Mouse (Mus musculus) midbrain, embryonic 12.5 days (tissue): ENCODE measurements at regions not wholly inside any gene's neighbourhood (a gene's known extent, or its start where the extent isn't known, plus 50 kb on each side); places are given as distances from the start of the nearest gene placed in this dataset.

Experiments used
- ATAC-seq: fragments of 200-750 bp; cut with Nextera tagmentation; 2 replicates; pipeline ENCODE4 v1.8.0; 2017; ENCODE audit warnings: low read depth, moderate TSS enrichment, moderate library complexity; ENCODE audit not compliant: low FRiP score
- H3K27ac ChIP-seq: fragments of 300-500 bp; sonication (generic); replicated peaks from 2 replicates; pipeline ENCODE4 v1.5.1; 2016; ENCODE audit warnings: mild to moderate bottlenecking
- H3K27me3 ChIP-seq: fragments of 300-500 bp; sonication (generic); 2 replicates; pipeline ENCODE4 v1.6.1; 2016; ENCODE audit warnings: mild to moderate bottlenecking
- H3K36me3 ChIP-seq: fragments of 300-500 bp; sonication (generic); 2 replicates; pipeline ENCODE4 v1.6.1; 2016
- H3K4me1 ChIP-seq: fragments of 300-500 bp; sonication (generic); 2 replicates; pipeline ENCODE4 v1.6.1; 2016
- H3K4me2 ChIP-seq: fragments of 300-500 bp; sonication (generic); replicated peaks from 2 replicates; pipeline ENCODE4 v1.6.1; 2016; ENCODE audit warnings: mild to moderate bottlenecking, moderate library complexity
- H3K4me3 ChIP-seq: fragments of 300-500 bp; sonication (generic); 2 replicates; pipeline ENCODE4 v1.5.1; 2016; ENCODE audit warnings: mild to moderate bottlenecking
- H3K9ac ChIP-seq: fragments of 300-500 bp; sonication (generic); replicated peaks from 2 replicates; pipeline ENCODE4 v1.6.1; 2016; ENCODE audit warnings: mild to moderate bottlenecking, moderate library complexity
- H3K9me3 ChIP-seq: fragments of 300-500 bp; sonication (generic); 2 replicates; pipeline ENCODE4 v1.6.1; 2016; ENCODE audit warnings: mild to moderate bottlenecking
- WGBS: fragments of 180-500 bp; shearing (Covaris S2); methylation state at CpG from one replicate; pipeline ENCODE4 v1.1.7; 2016; 5-methylcytosine and 5-hydroxymethylcytosine counted together

- no peak for ATAC-seq
- H3K9ac ChIP-seq = no peak overlapping the region
- no peaks in the 10 kb centered on the region for H3K36me3 ChIP-seq
- no peak overlapping the region for H3K4me3 ChIP-seq
- H3K27me3 ChIP-seq = no peaks in the 10 kb centered on the region
- WGBS = 55% methylated on average over 6 of the region's 6 CpGs
- no peak overlapping the region for H3K4me2 ChIP-seq
- 0 out of 2 replicates have a peak, but pooled peaks cover 3% of the 10 kb centered on the region for H3K4me1 ChIP-seq
- no peak overlapping the region for H3K27ac ChIP-seq
- H3K9me3 ChIP-seq = no peaks in the 10 kb centered on the region
Measured at GRCm38 (mm10) chr3:131998838-131999613, 86.1 kb upstream of the Dkk2 start.

DNA sequence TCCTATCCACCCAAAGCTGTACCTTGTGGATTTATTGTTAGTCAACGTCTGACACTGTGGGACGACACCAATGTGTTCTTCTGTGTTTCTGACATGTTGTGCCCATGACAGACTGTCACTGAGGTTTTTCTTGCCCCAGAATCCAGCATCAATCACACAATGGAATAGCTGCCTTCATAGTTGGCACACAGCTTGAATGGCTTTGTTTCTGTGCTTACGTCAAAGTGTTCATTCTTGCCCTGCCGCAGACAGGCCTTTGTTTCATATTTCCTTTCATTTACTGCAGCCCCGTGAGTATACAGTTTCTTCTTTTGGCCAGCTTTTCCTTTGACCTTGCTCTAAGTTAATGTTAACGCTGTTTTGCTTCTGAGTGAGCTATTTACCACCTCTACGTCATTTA lies 78.9 kb upstream of the Dkk2 start:
- ATAC-seq = no peak
- 0 out of 2 replicates have a peak, but pooled peaks cover 3% of the 10 kb centered on the region for H3K4me1 ChIP-seq

DNA sequence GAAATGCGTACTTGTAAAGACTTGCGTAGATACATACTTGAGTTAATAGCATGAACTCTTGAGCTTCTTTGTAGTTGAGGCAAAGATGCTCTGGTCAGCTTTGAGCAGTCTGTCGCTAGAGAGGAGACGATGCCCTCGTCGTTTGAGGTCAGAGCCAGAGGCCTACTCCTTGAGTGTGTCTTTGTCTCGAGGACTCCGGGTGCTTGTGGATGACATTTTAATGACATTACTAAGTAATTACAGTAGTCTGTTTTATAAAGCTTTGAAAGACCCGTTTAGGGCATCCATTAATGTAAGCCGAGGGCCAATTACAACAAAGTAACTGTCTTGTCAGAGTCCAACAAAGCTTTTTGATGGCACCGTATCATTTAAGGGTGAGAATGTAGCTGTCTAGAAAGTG lies 78.2 kb upstream of the Dkk2 start:
- H3K27ac ChIP-seq = no peak overlapping the region
- ATAC-seq = no peak
- H3K4me3 ChIP-seq = no peak overlapping the region
- H3K36me3 ChIP-seq = no peaks in the 10 kb centered on the region
- H3K27me3 ChIP-seq = no peaks in the 10 kb centered on the region
- H3K9me3 ChIP-seq = no peaks in the 10 kb centered on the region
- H3K9ac ChIP-seq = no peak overlapping the region
- no peak overlapping the region for H3K4me2 ChIP-seq
- 75% methylated on average over 11 of the region's 11 CpGs for WGBS
- H3K4me1 ChIP-seq = 0 out of 2 replicates have a peak, but pooled peaks cover 3% of the 10 kb centered on the region

More for the DNA sequence above, 78.9 kb upstream of the Dkk2 start:
- H3K27me3 ChIP-seq = no peaks in the 10 kb centered on the region
- H3K4me3 ChIP-seq = no peak overlapping the region
- no peak overlapping the region for H3K27ac ChIP-seq
- H3K36me3 ChIP-seq = no peaks in the 10 kb centered on the region
- no peak overlapping the region for H3K9ac ChIP-seq
- no peak overlapping the region for H3K4me2 ChIP-seq
- 55% methylated on average over 7 of the region's 7 CpGs for WGBS
- H3K9me3 ChIP-seq = no peaks in the 10 kb centered on the region

DNA sequence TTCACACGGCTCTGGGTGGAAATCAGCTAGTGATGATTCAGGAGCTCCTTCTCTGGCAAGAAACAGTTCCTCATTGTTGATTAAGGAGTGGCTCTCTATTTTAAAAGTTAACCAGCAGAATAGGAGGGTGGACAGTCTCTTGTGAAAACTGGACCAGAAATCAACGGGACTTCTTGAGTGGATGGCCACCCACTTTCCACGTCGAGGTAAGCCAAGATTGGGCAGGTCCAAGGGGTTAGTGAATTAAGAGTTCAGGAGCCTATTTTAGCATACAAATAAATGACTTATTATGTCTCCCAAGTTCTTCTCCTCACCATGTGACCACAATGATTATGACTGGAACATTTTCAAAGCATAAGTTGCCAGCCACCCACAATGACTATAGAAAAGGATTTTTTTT lies 77.7 kb upstream of the Dkk2 start:
- 0 out of 2 replicates have a peak, but pooled peaks cover 3% of the 10 kb centered on the region for H3K4me1 ChIP-seq
- ATAC-seq = no peak
- no peak overlapping the region for H3K4me3 ChIP-seq
- no peaks in the 10 kb centered on the region for H3K36me3 ChIP-seq
- H3K9ac ChIP-seq = no peak overlapping the region
- no peaks in the 10 kb centered on the region for H3K9me3 ChIP-seq
- no peaks in the 10 kb centered on the region for H3K27me3 ChIP-seq
- H3K27ac ChIP-seq = no peak overlapping the region
- no peak overlapping the region for H3K4me2 ChIP-seq
- WGBS = 87% methylated on average over 4 of the region's 4 CpGs

DNA sequence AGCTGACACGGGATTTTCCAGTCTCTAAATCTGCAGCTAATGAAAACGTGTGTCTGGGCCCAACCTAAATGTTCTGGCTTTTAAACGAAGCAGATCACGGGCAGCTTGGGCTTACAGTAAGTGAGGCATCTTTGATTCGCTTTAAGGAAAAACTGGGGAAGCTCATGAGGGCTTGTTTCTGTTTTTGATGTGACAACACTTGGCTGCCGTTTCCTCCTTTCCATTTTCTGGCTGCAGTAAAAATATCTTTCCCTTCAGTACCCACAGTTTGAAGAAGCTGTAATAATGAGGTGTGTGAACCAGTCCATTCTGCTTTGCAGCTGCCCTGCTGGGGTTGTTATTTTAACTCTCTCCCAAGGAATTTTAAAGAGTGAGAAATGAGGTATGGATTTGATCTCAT lies 69.9 kb upstream of the Dkk2 start:
- H3K36me3 ChIP-seq = no peaks in the 10 kb centered on the region
- WGBS = 27% methylated on average over 6 of the region's 6 CpGs
- H3K9me3 ChIP-seq = no peaks in the 10 kb centered on the region
- H3K4me2 ChIP-seq = no peak overlapping the region
- no peak overlapping the region for H3K4me3 ChIP-seq
- H3K4me1 ChIP-seq = peaks cover 24% of the 10 kb centered on the region
- no peak for ATAC-seq
- H3K9ac ChIP-seq = no peak overlapping the region
- 0 out of 2 replicates have a peak overlapping the region, but pooled peaks have one; percentile 40 for H3K27ac ChIP-seq
- H3K27me3 ChIP-seq = no peaks in the 10 kb centered on the region

GRCm38 (mm10) chr3:132017485-132018261 lies 67.4 kb upstream of the Dkk2 start:
- WGBS = 7% methylated on average over 15 of the region's 15 CpGs
- Histone ChIP-seq H3K27me3 (no peaks in the 10 kb centered on the region), H3K4me2 (peak overlapping the region; percentile 38), H3K4me1 (peaks cover 24% of the 10 kb centered on the region), H3K9me3 (no peaks in the 10 kb centered on the region), H3K36me3 (no peaks in the 10 kb centered on the region), H3K9ac (no peak overlapping the region), H3K27ac (peak overlapping the region; percentile 72), H3K4me3 (no peak overlapping the region)
- ATAC-seq = peak; percentile 66

GRCm38 (mm10) chr3:132018505-132018904 lies 66.6 kb upstream of the Dkk2 start:
- H3K4me1 ChIP-seq = peaks cover 24% of the 10 kb centered on the region
- no peak overlapping the region for H3K4me3 ChIP-seq
- WGBS = 42% methylated on average over 2 of the region's 2 CpGs

DNA sequence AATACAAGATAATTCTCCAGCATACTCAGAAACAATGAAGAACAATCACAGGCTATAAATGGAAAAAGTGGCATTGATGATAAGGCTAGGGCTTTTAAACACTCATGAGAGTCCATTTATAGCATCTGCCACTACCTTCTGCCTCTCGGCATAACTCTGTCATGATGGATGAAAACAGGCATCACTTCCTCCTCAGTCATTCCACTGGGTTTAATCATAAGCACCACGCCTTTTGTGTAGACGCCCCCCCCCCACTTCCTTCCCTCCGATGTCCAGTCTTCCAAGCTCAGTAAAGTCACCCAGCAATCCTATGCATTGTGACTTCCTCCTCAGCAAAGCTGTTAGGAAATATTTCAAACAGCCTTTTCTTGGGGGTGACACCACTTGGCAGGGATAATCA lies 63.1 kb upstream of the Dkk2 start:
- no peaks in the 10 kb centered on the region for H3K36me3 ChIP-seq
- no peak overlapping the region for H3K4me3 ChIP-seq
- H3K9ac ChIP-seq = no peak overlapping the region
- H3K27ac ChIP-seq = no peak overlapping the region
- no peak for ATAC-seq
- WGBS = 88% methylated on average over 4 of the region's 4 CpGs
- no peak overlapping the region for H3K4me2 ChIP-seq
- H3K27me3 ChIP-seq = no peaks in the 10 kb centered on the region
- H3K9me3 ChIP-seq = no peaks in the 10 kb centered on the region
- H3K4me1 ChIP-seq = peaks cover 15% of the 10 kb centered on the region

More at GRCm38 (mm10) chr3:132018505-132018904, 66.6 kb upstream of the Dkk2 start:
- H3K27me3 ChIP-seq = no peaks in the 10 kb centered on the region
- no peak overlapping the region for H3K9ac ChIP-seq
- H3K4me2 ChIP-seq = no peak overlapping the region
- no peaks in the 10 kb centered on the region for H3K9me3 ChIP-seq
- H3K27ac ChIP-seq = no peak overlapping the region
- peak; percentile 67 for ATAC-seq
- H3K36me3 ChIP-seq = no peaks in the 10 kb centered on the region

DNA sequence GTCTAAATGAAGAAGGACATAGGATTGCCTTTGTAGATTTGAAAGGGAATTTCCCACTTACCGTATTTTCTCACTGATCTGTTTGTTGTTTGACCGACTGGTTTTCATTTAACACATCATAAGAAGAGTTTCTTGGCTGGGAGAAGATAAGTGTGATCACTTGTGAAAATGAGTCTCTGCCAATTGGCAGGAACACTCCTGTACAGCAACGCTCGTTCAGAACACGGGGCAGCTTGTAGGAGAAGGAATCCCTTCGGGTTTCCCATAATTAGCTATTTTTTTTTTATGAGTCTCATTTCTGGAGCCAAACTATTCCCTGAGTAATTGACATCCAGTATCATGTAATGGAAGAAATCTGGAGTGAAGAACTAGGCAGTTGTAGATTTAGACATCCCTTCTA lies 61.8 kb upstream of the Dkk2 start:
- ATAC-seq = no peak
- no peaks in the 10 kb centered on the region for H3K27me3 ChIP-seq
- WGBS = 90% methylated on average over 6 of the region's 6 CpGs
- no peaks in the 10 kb centered on the region for H3K36me3 ChIP-seq
- no peak overlapping the region for H3K4me3 ChIP-seq
- no peak overlapping the region for H3K9ac ChIP-seq
- H3K9me3 ChIP-seq = no peaks in the 10 kb centered on the region
- H3K4me2 ChIP-seq = no peak overlapping the region
- H3K27ac ChIP-seq = no peak overlapping the region
- 0 out of 2 replicates have a peak, but pooled peaks cover 7% of the 10 kb centered on the region for H3K4me1 ChIP-seq

DNA sequence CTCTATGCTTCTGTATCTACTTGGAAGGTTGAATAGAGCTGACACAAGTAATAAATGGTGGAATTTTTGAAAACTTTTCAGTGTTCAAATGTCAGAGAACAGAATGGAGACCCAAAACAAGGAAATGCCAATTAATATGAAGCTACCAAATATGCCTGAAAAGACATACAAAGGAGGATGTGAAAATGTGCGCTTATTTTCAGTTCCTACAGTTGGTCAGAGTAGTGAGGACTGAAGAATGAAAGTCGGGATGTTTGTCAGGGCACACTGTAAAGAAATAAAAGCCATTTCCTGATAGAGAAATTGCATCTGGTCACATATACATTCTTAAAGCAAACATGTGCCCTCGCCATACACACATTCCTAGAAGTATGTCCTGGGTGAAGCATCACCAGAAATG lies 56.0 kb upstream of the Dkk2 start:
- Histone ChIP-seq H3K36me3 (no peaks in the 10 kb centered on the region), H3K27ac (no peak overlapping the region), H3K9me3 (no peaks in the 10 kb centered on the region), H3K4me3 (no peak overlapping the region), H3K27me3 (no peaks in the 10 kb centered on the region), H3K4me1 (no peaks in the 10 kb centered on the region; the same call in 1 of the 2 replicates), H3K4me2 (no peak overlapping the region), H3K9ac (no peak overlapping the region)
- ATAC-seq = no peak
- 93% methylated on average over 3 of the region's 3 CpGs for WGBS

GRCm38 (mm10) chr3:132033078-132033713 lies 51.9 kb upstream of the Dkk2 start:
- Histone ChIP-seq H3K4me3 (no peak overlapping the region), H3K4me2 (no peak overlapping the region), H3K9ac (no peak overlapping the region), H3K4me1 (no peaks in the 10 kb centered on the region; the same call in 1 of the 2 replicates), H3K9me3 (no peaks in the 10 kb centered on the region), H3K27me3 (no peaks in the 10 kb centered on the region), H3K36me3 (no peaks in the 10 kb centered on the region), H3K27ac (no peak overlapping the region)
- WGBS = 44% methylated on average over 5 of the region's 5 CpGs
- ATAC-seq = peak; percentile 55; the same call in 1 of the 2 replicates

- 77% methylated on average over 2 of the region's 2 CpGs for WGBS
- ATAC-seq = no peak
Measured at GRCm38 (mm10) chr3:132035176-132035575, 49.9 kb upstream of the Dkk2 start.

More at GRCm38 (mm10) chr3:132035176-132035575, 49.9 kb upstream of the Dkk2 start:
- no peak overlapping the region for H3K4me2 ChIP-seq
- H3K4me1 ChIP-seq = no peaks in the 10 kb centered on the region; the same call in 1 of the 2 replicates
- H3K27me3 ChIP-seq = no peaks in the 10 kb centered on the region
- H3K36me3 ChIP-seq = no peaks in the 10 kb centered on the region
- H3K4me3 ChIP-seq = no peak overlapping the region
- no peak overlapping the region for H3K27ac ChIP-seq
- H3K9ac ChIP-seq = no peak overlapping the region
- no peaks in the 10 kb centered on the region for H3K9me3 ChIP-seq
